Mouse (Mus musculus) kidney, postnatal 36 days (tissue): Measurements from ENCODE around the gene Usp36.

Source experiments
- DNase-seq, 2 experiments: peaks; one replicate each; pipeline ENCODE4 v3.0.0; 2021 to 2022; ENCODE audit warnings: mixed read lengths in 2 of 2

The Usp36 gene

GRCm38 (mm10) chr11:118247359-118248095, 42.5 kb downstream of the Usp36 start:
- peak; percentile 71 to 87 for DNase-seq

- DNase-seq, result peak in 1 of 2 experiments; percentile 33
Measured at GRCm38 (mm10) chr11:118246724-118247123, 43.3 kb downstream of the Usp36 start.

GRCm38 (mm10) chr11:118245130-118245529, 44.9 kb downstream of the Usp36 start:
- no peak for DNase-seq

- DNase-seq, result no peak
Measured at GRCm38 (mm10) chr11:118243627-118244261, 46.3 kb downstream of the Usp36 start.

- peak in 1 of 2 experiments; percentile 46 for DNase-seq
Measured at GRCm38 (mm10) chr11:118242506-118242905, 47.5 kb downstream of the Usp36 start.

GRCm38 (mm10) chr11:118240388-118240787, 49.7 kb downstream of the Usp36 start:
- no peak for DNase-seq

GRCm38 (mm10) chr11:118239281-118240198, 50.5 kb downstream of the Usp36 start:
- peak in 1 of 2 experiments; percentile 50 for DNase-seq

GRCm38 (mm10) chr11:118236520-118237190, 53.4 kb downstream of the Usp36 start:
- DNase-seq, result peak in 1 of 2 experiments; percentile 38

- no peak for DNase-seq
Measured at GRCm38 (mm10) chr11:118234929-118235328, 55.1 kb downstream of the Usp36 start.

GRCm38 (mm10) chr11:118234500-118234899, 55.5 kb downstream of the Usp36 start:
- peak; percentile 35 to 63 for DNase-seq

GRCm38 (mm10) chr11:118233924-118234323, 56.1 kb downstream of the Usp36 start:
- DNase-seq, result no peak

- DNase-seq, result peak in 1 of 2 experiments; percentile 67
Measured at GRCm38 (mm10) chr11:118232314-118232831, 57.7 kb downstream of the Usp36 start.

GRCm38 (mm10) chr11:118229941-118230340, 60.1 kb downstream of the Usp36 start:
- DNase-seq, result no peak

- DNase-seq, result no peak
Measured at GRCm38 (mm10) chr11:118227650-118228049, 62.4 kb downstream of the Usp36 start.

GRCm38 (mm10) chr11:118226850-118227249, 63.2 kb downstream of the Usp36 start:
- DNase-seq, result no peak

GRCm38 (mm10) chr11:118225862-118226261, 64.2 kb downstream of the Usp36 start:
- no peak for DNase-seq

- no peak for DNase-seq
Measured at GRCm38 (mm10) chr11:118225056-118225836, 64.8 kb downstream of the Usp36 start.

GRCm38 (mm10) chr11:118223416-118224067, 66.5 kb downstream of the Usp36 start:
- DNase-seq, result no peak

- no peak for DNase-seq
Measured at GRCm38 (mm10) chr11:118222917-118223316, 67.1 kb downstream of the Usp36 start.

- DNase-seq, result no peak
Measured at GRCm38 (mm10) chr11:118222351-118222885, 67.6 kb downstream of the Usp36 start.
